Comparison of ENCODE assay signal across 9 mouse cellular contexts in genomic region chr8:85014431-85014830, GRCm38 (mm10). TPM values are rescaled to one million over a fixed set of nuclear protein-coding genes. Genes with fewer than 3 reads are reported as not detected.
A peak's percentile ranks its signal among the peaks of the same experiment; 100 is the strongest.
DNase-seq lines count a peak whose midpoint lies in the region; ATAC-seq and TF ChIP-seq lines count a peak whose summit lies in the region.
"Had no signal": no experiment of that assay in that cellular context is flagged by ENCODE, and none has a peak within 500 bp of the region (broad histone marks: within the 10 kb centered on the region; RNA-seq: fewer than 3 reads in every experiment).

TSS of gene Best2 (minus strand) at chr8:85014531.

- no peak within 1 kb of the TSS for H3K27ac ChIP-seq in heart, postnatal 0 days (ENCODE audit: low read depth)
- no peak within 1 kb of the TSS for H3K27ac ChIP-seq in brown adipose tissue, adult 24 weeks (replicated peaks; ENCODE audit: low read depth, low read length)
- no peak within 1 kb of the TSS for H3K27ac ChIP-seq in hindbrain, embryonic 14.5 days
- no peak within 1 kb of the TSS for H3K27ac ChIP-seq in midbrain, embryonic 13.5 days

- H3K9me3 ChIP-seq in heart, postnatal 0 days (replicated peaks; ENCODE audit: control insufficient read depth, low read length) = no peaks in the 10 kb centered on the region
- no peaks in the 10 kb centered on the region for H3K9me3 ChIP-seq in hindbrain, embryonic 14.5 days (ENCODE audit: control insufficient read depth, low read length)
- H3K9me3 ChIP-seq in midbrain, embryonic 13.5 days = no peaks in the 10 kb centered on the region

- H3K4me2 ChIP-seq in heart, postnatal 0 days (ENCODE audit: low read depth, low read length) = peak within 1 kb of the TSS; percentile 50
- H3K4me2 ChIP-seq in hindbrain, embryonic 14.5 days (replicated peaks) = peak within 1 kb of the TSS; percentile 68
- peak within 1 kb of the TSS; percentile 67 for H3K4me2 ChIP-seq in midbrain, embryonic 13.5 days (replicated peaks)

- no peak for ATAC-seq in heart, postnatal 0 days (ENCODE audit: insufficient read depth, low read depth)
- ATAC-seq in hindbrain, embryonic 14.5 days (ENCODE audit: low FRiP score) = no peak
- ATAC-seq in midbrain, embryonic 13.5 days = no peak

- peaks cover 22% of the 10 kb centered on the region for H3K36me3 ChIP-seq in heart, postnatal 0 days (replicated peaks; ENCODE audit: control insufficient read depth, insufficient read depth, low read length)
- peaks cover 20% of the 10 kb centered on the region for H3K36me3 ChIP-seq in hindbrain, embryonic 14.5 days (replicated peaks; ENCODE audit: control insufficient read depth, insufficient read depth)
- H3K36me3 ChIP-seq in midbrain, embryonic 13.5 days = peaks cover 26% of the 10 kb centered on the region

- no peak within 1 kb of the TSS for H3K9ac ChIP-seq in heart, postnatal 0 days (replicated peaks; ENCODE audit: low read depth, low read length)
- peak within 1 kb of the TSS; percentile 53; the same call in 1 of the 2 replicates for H3K9ac ChIP-seq in hindbrain, embryonic 14.5 days
- peak within 1 kb of the TSS; percentile 62; the same call in 1 of the 2 replicates for H3K9ac ChIP-seq in midbrain, embryonic 13.5 days (replicated peaks)

- DNase-seq in heart, postnatal 0 days (ENCODE audit: low spot score) = no peak
- no peak for DNase-seq in heart, postnatal 4 days
- DNase-seq in hindbrain, embryonic 14.5 days (ENCODE audit: low spot score) = no peak
- no peak for DNase-seq in frontal cortex, adult 2 months (ENCODE audit: extremely low spot score in 1 of 2, low spot score in 1 of 2)
- no peak for DNase-seq in thymus, postnatal 36 days
- DNase-seq in left cerebral cortex, adult 18-20 months (ENCODE audit: low spot score in 2 of 2) = no peak

- TF ChIP-seq EP300 in heart, postnatal 0 days (IDR thresholded peaks at IDR 0.05; ENCODE audit: low read depth) = no peak

- H3K4me1 ChIP-seq in heart, postnatal 0 days (ENCODE audit: control insufficient read depth, insufficient read depth) = no peaks in the 10 kb centered on the region
- no peaks in the 10 kb centered on the region for H3K4me1 ChIP-seq in brown adipose tissue, adult 24 weeks (ENCODE audit: control insufficient read depth, insufficient read depth, insufficient read length, low read length)
- no peaks in the 10 kb centered on the region for H3K4me1 ChIP-seq in hindbrain, embryonic 14.5 days (replicated peaks; ENCODE audit: control insufficient read depth, insufficient read depth, low read length)
- H3K4me1 ChIP-seq in midbrain, embryonic 13.5 days (replicated peaks) = peaks cover 11% of the 10 kb centered on the region; the same call in 1 of the 2 replicates

- no peak for TF ChIP-seq CTCF in heart, postnatal 0 days (IDR thresholded peaks at IDR 0.05; ENCODE audit: low read depth)

- H3K27me3 ChIP-seq in heart, postnatal 0 days (ENCODE audit: control insufficient read depth, insufficient read depth, low read length) = peaks cover 43% of the 10 kb centered on the region
- peaks cover 24% of the 10 kb centered on the region for H3K27me3 ChIP-seq in hindbrain, embryonic 14.5 days (ENCODE audit: control insufficient read depth, insufficient read depth, low read length)
- peaks cover 48% of the 10 kb centered on the region for H3K27me3 ChIP-seq in midbrain, embryonic 13.5 days

- WGBS in heart, postnatal 0 days = 8% methylated on average over 1 of the region's 2 CpGs
- 60% methylated on average over 2 of the region's 2 CpGs for WGBS in hindbrain, embryonic 14.5 days
- WGBS in midbrain, embryonic 13.5 days = 60% methylated on average over 1 of the region's 2 CpGs

- peak within 1 kb of the TSS; percentile 26; the same call in 1 of the 2 replicates for H3K4me3 ChIP-seq in heart, postnatal 0 days (ENCODE audit: low read depth, low read length)
- H3K4me3 ChIP-seq in brown adipose tissue, adult 24 weeks (ENCODE audit: insufficient read depth, low read depth, low read length) = peak within 1 kb of the TSS; percentile 26; the same call in 1 of the 2 replicates
- H3K4me3 ChIP-seq in hindbrain, embryonic 14.5 days (replicated peaks; ENCODE audit: low read length) = peak within 1 kb of the TSS; percentile 28
- H3K4me3 ChIP-seq in midbrain, embryonic 13.5 days (replicated peaks) = peak within 1 kb of the TSS; percentile 34

RNA-seq across cellular contexts. Expression of gene Best2, which starts in this region (rescaled TPM):
- total RNA-seq in heart, postnatal 0 days (2014; rRNA removed; ENCODE audit: low replicate concordance) = not detected in 2 replicates
- not detected in 2 replicates for polyA plus RNA-seq in heart, postnatal 0 days (2015; fragmentation: Nextera tagmentation; extraction: Ambion mirVana)
- not detected for total RNA-seq in heart, postnatal 4 days (2021)
- polyA plus RNA-seq in brown adipose tissue, adult 24 weeks (2012; ENCODE audit: insufficient read depth, insufficient read length, missing spikeins) = not detected in 2 replicates
- not detected in 2 replicates for polyA plus RNA-seq in hindbrain, embryonic 14.5 days (2014; fragmentation: Nextera tagmentation; extraction: Ambion mirVana)
- polyA plus RNA-seq in midbrain, embryonic 13.5 days (2015; fragmentation: Nextera tagmentation; extraction: Ambion mirVana) = not detected in 2 replicates
- polyA plus RNA-seq in frontal cortex, adult 2 months (2012; rRNA removed) = 0.10 TPM in 1 of 2 replicates, not detected in the other
- total RNA-seq in left cerebral cortex, adult 18-20 months (2021) = not detected
- total RNA-seq: hematopoietic stem cell, adult 5-6 weeks had no signal
